Mouse (Mus musculus): Measurements from ENCODE around the gene Pdlim1. TPM values are rescaled to one million over a fixed set of nuclear protein-coding genes. Genes with fewer than 3 reads are reported as not detected.

Pdlim1 gene
- total RNA-seq, 2 experiments from 2014 or later: 10.9 to 13.2 TPM

DNA sequence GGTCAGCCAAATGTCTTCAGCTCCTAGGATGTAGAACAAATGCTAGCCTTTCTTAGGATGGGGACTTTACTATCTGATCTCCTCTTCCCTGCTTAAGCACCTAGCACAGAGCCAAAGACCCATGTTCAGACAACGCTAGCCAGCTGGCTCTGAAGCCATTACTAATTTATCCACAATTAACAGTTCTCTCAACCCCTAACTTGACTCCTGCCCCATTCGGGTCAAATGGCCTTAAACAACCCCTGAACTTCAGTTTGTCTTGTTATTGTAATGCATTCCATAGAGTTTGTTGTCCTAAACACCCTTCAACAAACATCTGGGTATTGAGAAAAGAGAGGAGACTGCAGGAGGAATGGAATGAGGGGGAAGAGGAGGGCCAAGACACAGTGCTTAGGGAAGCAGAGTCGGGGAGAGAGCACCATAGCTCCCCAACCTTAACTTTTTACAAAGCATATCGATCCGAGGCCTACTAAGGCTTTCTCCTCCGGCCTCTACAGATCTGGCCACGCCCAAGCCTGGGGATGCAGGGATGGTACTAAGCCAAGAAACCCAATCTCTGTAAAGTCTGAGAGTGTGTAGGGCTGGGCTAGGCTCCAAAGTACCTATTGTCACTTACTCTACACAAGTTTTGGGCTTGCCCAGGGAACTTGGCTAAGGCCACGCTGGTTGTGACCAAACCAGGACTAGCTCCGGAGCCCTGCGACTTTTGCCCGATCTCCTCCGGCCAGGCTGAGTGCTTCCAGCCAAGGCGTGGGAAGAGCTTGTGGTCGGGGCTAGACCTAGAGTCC is 4.0 kb upstream of the Pdlim1 start:
- no peak for DNase-seq (ENCODE audit: low spot score in 2 of 2)
- no peak overlapping the region for H3K4me3 ChIP-seq
- no peak overlapping the region for H3K27ac ChIP-seq
- no peak for TF ChIP-seq CTCF (conservative IDR thresholded peaks at IDR 0.05)

DNA sequence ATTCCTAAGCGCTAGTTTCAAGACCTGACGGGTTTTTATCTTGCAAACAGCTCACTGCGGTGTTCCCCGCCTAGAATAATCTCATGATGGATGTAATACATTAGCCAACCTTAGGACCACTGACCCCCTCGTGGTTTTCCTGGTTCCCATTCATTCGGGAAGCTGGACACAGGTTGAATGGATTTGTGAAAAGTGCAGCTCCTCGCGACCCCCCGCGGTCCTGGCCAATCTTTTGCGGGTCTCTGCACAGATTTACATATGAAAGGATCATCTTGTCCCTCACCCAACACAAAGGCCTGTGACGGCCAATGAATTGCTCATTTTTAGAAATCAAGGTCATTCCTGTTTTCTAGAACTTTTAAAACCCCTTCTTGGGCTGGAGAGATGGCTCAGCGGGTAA is 1.0 kb upstream of the Pdlim1 start:
- no peak for TF ChIP-seq CTCF (conservative IDR thresholded peaks at IDR 0.05)
- DNase-seq (ENCODE audit: low spot score in 2 of 2): no peak
- no peak overlapping the region for H3K27ac ChIP-seq
- H3K4me3 ChIP-seq: no peak overlapping the region

DNA sequence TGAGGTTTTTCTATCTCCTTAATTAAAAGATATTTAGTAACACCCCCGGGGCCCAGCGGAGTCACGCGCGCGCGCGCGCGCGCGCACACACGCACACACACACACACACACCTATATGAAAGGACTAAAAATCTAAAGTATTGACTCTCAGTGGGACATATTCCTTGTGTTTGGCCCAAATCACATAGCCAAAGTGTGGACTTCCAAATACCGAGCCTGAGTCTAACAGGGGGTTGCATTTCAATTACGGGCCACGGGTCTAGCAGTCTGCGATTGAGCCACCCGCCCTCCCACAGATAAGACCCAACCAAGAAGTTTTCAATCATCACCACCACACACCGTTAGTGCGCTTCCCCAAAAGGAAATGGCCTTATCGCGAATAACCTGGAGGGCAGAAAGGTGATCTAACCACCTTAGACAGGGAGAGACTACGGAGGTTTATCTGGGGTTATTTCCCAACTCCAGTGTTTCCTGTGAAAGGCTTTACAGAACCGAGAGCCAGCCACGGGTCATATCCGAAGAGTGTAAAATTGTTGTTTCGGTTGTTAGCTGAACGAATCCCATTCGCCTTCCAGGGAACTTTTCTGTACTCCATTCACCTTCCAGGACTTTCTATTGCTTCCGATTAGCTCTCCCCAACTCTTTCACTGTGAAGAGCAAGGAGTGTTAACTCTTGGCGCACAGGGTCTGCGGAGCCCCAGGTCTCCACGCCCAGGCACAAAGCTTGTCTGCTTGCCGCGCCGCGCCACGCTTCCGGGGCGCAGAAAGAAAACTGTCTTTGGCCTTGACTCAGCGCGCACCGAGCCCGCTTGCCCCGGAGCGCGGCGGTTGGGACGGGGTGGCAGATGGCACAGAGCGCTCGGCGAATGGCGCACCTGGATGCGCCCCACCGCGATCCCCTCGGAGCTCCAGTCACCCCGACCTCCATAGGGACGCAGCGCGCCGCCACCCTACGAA is 1.0 kb downstream of the Pdlim1 start:
- no peak for TF ChIP-seq CTCF (conservative IDR thresholded peaks at IDR 0.05)
- Histone ChIP-seq H3K4me3 (peak overlapping the region; percentile 61), H3K27ac (no peak overlapping the region)
- DNase-seq (ENCODE audit: low spot score in 2 of 2): no peak

DNA sequence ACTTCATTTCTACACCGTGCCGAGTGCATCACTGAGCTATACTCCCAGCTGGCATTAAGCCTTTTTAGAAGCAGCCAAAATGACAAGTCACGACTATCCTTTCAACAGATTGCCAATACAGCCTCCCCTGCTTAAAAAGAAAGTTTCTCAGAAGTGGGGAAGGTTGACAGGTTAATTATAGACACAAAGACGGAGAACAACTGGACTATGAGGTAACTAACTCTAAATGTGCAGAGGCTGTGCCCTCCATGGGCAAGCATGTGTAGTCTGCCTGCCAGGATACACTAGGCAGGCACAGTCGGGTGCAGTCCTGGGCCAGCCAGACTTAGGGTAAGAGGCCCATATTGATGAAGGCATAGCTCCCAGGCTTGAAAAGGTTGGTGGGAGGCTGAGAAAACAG is 2.1 kb downstream of the Pdlim1 start:
- TF ChIP-seq CTCF (conservative IDR thresholded peaks at IDR 0.05): no peak
- no peak overlapping the region for H3K4me3 ChIP-seq
- no peak for DNase-seq (ENCODE audit: low spot score in 2 of 2)
- H3K27ac ChIP-seq: no peak overlapping the region

DNA sequence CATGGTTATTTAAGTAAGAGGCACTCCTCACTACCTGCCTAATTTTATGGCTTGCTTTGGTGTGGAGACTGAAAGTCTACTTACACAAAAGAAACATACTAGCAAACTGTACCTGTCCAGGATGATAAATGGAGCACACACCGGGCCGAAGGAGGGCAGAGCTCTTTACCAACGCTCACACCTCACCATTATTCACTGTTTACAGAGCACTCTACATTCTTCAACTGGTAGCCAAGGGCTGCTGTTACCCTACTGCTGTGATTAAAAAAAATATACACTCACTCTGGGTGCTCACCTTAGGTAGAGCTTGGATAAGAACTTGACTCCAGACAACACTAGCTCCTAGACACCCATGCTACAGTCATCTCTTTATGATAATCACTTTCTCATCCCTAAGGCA is 3.1 kb downstream of the Pdlim1 start:
- no peak for DNase-seq (ENCODE audit: low spot score in 2 of 2)
- TF ChIP-seq CTCF (conservative IDR thresholded peaks at IDR 0.05): no peak
- H3K4me3 ChIP-seq: no peak overlapping the region
- no peak overlapping the region for H3K27ac ChIP-seq

DNA sequence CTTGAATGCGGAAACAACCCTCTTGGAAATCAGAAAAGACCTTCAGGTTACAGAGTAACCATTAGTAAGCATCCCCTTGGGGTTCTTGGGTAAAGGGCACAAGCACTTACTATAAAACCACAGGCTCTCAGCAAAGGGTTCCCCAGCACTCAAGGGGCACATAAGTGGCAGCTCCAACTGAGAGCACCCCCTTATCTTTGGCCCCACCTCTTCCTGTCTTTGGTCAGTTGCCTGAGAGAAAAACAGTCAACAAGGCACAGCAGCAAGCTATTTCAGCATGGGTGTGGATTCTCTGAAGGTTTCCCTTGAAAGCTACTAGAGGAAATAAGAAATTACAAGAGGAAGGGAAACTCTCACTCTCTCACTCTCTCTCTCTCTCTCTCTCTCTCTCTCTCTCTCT is 4.3 kb downstream of the Pdlim1 start:
- TF ChIP-seq CTCF (conservative IDR thresholded peaks at IDR 0.05): no peak
- no peak for DNase-seq (ENCODE audit: low spot score in 2 of 2)
- no peak overlapping the region for H3K4me3 ChIP-seq
- no peak overlapping the region for H3K27ac ChIP-seq

DNA sequence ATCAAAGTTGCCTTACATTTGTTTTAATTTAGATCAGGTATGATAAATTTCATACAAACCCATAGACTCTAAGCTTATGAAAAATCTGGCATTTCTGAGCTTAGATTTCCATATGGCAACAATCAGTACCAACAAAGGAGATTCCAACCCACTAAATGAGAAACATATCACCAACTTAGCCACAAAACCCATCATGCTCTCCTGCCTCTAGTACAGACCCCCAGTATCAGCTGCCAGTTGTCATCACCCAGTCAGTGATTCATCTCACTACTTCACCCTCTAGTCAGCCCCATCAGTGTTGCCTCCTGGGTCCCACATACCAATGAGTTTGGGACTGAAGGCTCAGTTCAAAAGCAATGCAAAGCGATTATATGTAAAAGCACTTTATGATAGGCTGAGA is 12.2 kb downstream of the Pdlim1 start:
- no peak overlapping the region for H3K27ac ChIP-seq
- no peak for DNase-seq (ENCODE audit: low spot score in 2 of 2)
- no peak overlapping the region for H3K4me3 ChIP-seq
- no peak for TF ChIP-seq CTCF (conservative IDR thresholded peaks at IDR 0.05)

DNA sequence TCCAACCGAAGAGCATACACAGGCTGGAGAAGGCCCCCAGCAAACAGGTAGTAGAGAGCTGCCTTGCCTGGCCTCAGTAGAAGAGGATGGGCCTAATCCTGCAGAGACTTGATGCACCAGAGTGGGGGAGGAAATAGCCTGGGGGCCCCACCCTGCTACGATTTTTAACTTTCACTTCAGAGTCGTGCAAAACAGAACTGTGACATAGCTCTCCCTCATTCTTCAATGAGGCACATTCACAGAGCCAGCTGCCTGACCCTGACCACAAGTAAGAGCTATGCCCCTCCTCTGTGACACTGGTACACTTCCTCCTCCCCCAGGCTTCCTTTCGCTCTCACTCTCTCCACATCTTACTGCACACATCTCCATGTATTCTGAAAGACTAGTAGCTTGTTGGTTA is 14.2 kb downstream of the Pdlim1 start:
- TF ChIP-seq CTCF (conservative IDR thresholded peaks at IDR 0.05): no peak
- no peak overlapping the region for H3K27ac ChIP-seq
- DNase-seq (ENCODE audit: low spot score in 2 of 2): no peak
- H3K4me3 ChIP-seq: no peak overlapping the region

DNA sequence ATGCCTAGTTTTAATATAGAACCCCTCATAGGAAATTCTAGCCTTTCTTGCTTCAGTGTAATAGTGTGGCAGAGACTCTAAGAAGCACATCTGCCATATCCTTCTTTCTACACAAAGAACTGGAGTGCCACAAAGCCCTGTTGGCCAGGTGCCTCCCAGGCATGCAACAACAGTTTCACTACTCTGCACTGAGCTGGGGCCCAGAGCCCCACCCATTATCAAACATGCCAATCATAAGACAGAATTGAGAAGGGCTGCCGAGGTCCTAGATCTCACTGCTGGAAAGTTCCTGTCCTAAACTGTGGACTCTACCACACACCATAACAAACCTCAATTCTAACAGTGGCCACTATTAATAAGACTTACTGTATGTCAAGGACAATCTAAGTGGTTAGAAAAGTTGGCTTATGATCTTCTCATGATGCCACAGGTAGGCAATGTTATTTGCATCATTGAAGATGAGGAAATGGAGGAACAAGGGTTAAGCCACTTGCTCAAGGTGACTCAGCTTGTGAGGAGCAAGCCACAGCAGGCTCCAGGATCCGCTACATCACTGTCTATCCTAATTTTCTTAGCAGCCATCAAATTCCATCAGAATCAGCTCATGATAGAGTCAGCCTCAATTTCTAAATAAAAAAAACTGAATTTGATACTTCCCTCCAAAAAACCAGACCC is 15.1 kb downstream of the Pdlim1 start:
- DNase-seq (ENCODE audit: low spot score in 2 of 2): no peak
- Histone ChIP-seq H3K4me3 (no peak overlapping the region), H3K27ac (no peak overlapping the region)
- no peak for TF ChIP-seq CTCF (conservative IDR thresholded peaks at IDR 0.05)

DNA sequence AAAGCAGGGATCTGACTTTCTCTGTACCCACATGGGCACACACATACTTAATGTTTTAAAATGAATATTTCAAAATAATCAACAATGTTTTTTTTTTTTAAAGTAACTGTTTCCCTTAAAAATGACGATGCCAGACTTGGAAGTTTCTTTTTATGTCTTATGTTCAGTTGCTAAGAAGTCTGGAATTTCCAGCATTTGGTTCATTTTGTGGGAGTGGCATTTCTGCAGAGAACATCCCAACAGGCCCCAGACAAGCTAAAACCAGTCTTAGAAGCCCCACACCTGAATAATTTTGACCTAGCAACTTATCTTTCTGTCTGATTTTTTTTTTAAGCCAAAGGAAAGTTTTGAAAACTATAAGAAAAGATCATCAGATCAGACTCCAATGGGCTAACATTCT is 16.1 kb downstream of the Pdlim1 start:
- TF ChIP-seq CTCF (conservative IDR thresholded peaks at IDR 0.05): no peak
- H3K27ac ChIP-seq: no peak overlapping the region
- H3K4me3 ChIP-seq: no peak overlapping the region
- DNase-seq (ENCODE audit: low spot score in 2 of 2): no peak

DNA sequence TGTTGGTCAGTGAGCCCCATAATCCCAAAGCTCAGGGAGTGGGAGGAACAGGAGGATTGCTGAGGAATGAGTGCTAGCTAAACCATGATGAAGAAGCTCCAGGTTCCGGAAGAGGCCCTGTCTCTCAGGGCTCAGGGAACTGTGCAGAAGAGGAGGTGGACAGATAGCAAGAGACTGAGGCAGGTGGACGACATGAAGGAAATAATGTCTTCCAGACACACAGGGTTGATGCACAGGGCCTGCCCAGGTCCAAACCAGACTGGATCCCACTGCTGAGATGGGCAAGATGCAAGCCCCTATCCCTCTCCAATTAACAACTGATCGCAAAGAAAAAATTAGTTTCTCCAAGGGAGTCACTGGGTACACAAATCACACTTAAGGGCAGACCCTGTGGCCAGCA is 16.9 kb downstream of the Pdlim1 start:
- Histone ChIP-seq H3K27ac (no peak overlapping the region), H3K4me3 (no peak overlapping the region)
- TF ChIP-seq CTCF (conservative IDR thresholded peaks at IDR 0.05): no peak
- no peak for DNase-seq (ENCODE audit: low spot score in 2 of 2)

DNA sequence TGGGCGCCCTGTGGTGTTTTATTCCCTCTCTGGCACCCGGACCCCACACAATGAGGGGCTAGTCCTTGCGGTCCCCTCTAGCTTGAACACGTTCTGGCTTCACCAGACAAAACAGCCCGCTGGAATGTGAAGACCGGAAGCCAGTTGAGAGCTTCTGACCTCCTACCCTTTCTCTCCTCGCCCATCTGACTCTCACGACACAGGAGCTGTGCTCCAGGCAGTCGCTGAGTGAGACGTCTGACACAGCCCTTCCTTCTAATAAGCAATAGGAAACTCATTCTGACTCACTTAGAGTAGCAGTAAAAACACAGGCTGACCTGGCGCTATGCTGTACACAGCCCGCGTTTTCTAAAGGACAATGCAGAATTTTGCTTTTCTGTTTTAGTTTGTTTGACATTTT is 17.9 kb downstream of the Pdlim1 start:
- DNase-seq (ENCODE audit: low spot score in 2 of 2): no peak
- no peak for TF ChIP-seq CTCF (conservative IDR thresholded peaks at IDR 0.05)
- no peak overlapping the region for H3K27ac ChIP-seq
- no peak overlapping the region for H3K4me3 ChIP-seq

DNA sequence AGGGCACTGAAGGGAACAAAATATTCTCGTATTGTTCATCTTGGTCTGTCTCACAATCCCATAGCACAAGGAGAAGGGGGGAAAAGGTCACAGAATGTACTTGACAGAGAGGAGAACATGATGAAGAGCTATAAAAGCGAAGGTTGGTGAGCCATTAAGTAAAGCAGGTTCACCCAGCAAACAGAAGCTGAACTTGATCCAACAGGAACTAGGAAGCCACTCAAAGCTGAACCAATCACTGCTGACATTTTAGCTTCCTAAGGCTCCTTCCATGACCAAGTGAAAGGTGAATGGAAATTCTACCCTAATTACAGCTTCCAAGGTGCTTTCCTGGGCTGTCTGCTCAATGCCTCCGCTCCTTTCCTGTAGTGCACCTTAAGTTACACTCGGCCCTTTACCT is 20.5 kb downstream of the Pdlim1 start:
- Histone ChIP-seq H3K27ac (no peak overlapping the region), H3K4me3 (no peak overlapping the region)
- no peak for DNase-seq (ENCODE audit: low spot score in 2 of 2)
- no peak for TF ChIP-seq CTCF (conservative IDR thresholded peaks at IDR 0.05)
